Mouse (Mus musculus) ES-E14 (cell line): ENCODE data around the gene Rgs17. TPM values are rescaled to one million over a fixed set of nuclear protein-coding genes. Genes with fewer than 3 reads are reported as not detected.

Source experiments
- DNase-seq: peaks from one replicate; pipeline ENCODE4 v3.0.0-alpha.2; 2013; ENCODE audit warnings: low read depth, low spot score
- H3K27ac ChIP-seq: 2 replicates; pipeline ENCODE4 v1.5.1; 2012; ENCODE audit warnings: low read depth, mild to moderate bottlenecking, low read length, moderate library complexity, mixed read lengths; ENCODE audit not compliant: poor library complexity, insufficient read depth, severe bottlenecking
- H3K36me3 ChIP-seq: 2 replicates; pipeline ENCODE4 v1.6.1; 2012; ENCODE audit warnings: mild to moderate bottlenecking, low read length, moderate library complexity, mixed read lengths; ENCODE audit not compliant: control insufficient read depth, poor library complexity, insufficient read depth, severe bottlenecking
- H3K4me1 ChIP-seq, 2 experiments: fragments of 150-350 bp in 1 of 2; sonication (generic) in 1 of 2; 2 replicates each; pipeline ENCODE4 v1.6.1; 2012; ENCODE audit warnings: low read length in 2 of 2, mild to moderate bottlenecking in 1 of 2, mixed read lengths in 1 of 2; ENCODE audit not compliant: control insufficient read depth in 2 of 2, insufficient read depth in 2 of 2, poor library complexity in 1 of 2
- H3K4me3 ChIP-seq, 2 experiments: fragments of 150-350 bp in 1 of 2; sonication (generic) in 1 of 2; 2 replicates each; pipeline ENCODE4 v1.5.1; 2012; ENCODE audit warnings: low read length in 2 of 2, low read depth in 1 of 2, mild to moderate bottlenecking in 1 of 2, mixed read lengths in 1 of 2; ENCODE audit not compliant: insufficient read depth in 1 of 2, poor library complexity in 1 of 2, severe bottlenecking in 1 of 2
- H3K9ac ChIP-seq: 2 replicates; pipeline ENCODE4 v1.6.1; 2012; ENCODE audit warnings: low read depth, mild to moderate bottlenecking, low read length, mixed read lengths; ENCODE audit not compliant: poor library complexity, insufficient read depth, severe bottlenecking
- H3K9me3 ChIP-seq: fragments of 150-350 bp; sonication (generic); 2 replicates; pipeline ENCODE4 v1.6.1; 2012; ENCODE audit warnings: low read depth, mild to moderate bottlenecking, low read length; ENCODE audit not compliant: control insufficient read depth, insufficient read depth
- CHD2 ChIP-seq: IDR thresholded peaks from 2 replicates; pipeline ENCODE4 v1.6.1; 2014; ENCODE audit warnings: mild to moderate bottlenecking, low read depth, low read length, inconsistent platforms
- HCFC1 ChIP-seq: IDR thresholded peaks from 2 replicates; pipeline ENCODE4 v1.6.1; 2012; ENCODE audit warnings: low read length, inconsistent platforms, borderline replicate concordance; ENCODE audit not compliant: insufficient read depth
- MAFK ChIP-seq: IDR thresholded peaks from 2 replicates; pipeline ENCODE4 v1.6.1; 2014; ENCODE audit warnings: mild to moderate bottlenecking, low read depth, low read length, inconsistent platforms; ENCODE audit not compliant: insufficient read depth
- ZC3H11A ChIP-seq: IDR thresholded peaks from 2 replicates; pipeline ENCODE4 v1.6.1; 2012; ENCODE audit warnings: low read depth, mild to moderate bottlenecking, inconsistent platforms, low read length, borderline replicate concordance
- ZNF384 ChIP-seq: IDR thresholded peaks from 2 replicates; pipeline ENCODE4 v1.6.1; 2012; ENCODE audit warnings: low read depth, low read length, inconsistent platforms
- in situ Hi-C, 2 experiments: fragments of 600-800 bp; cut with MboI; formaldehyde crosslinking; loops; one replicate each; pipeline ENCODE4 v1.15.1; 2025; ENCODE audit warnings: low sequenced_read_pairs in 2 of 2, inconsistent platforms in 1 of 2; ENCODE audit not compliant: unreplicated experiment in 2 of 2
- total RNA-seq: library from RNA; depleted of rRNA; stranded (reverse); fragments of 300-350 nt; gene quantifications from 2 replicates; pipeline ENCODE4 v1.2.3, GENCODE M21; 2012

Rgs17 gene
- total RNA-seq, 1 experiment = 0.85 TPM

DNA sequence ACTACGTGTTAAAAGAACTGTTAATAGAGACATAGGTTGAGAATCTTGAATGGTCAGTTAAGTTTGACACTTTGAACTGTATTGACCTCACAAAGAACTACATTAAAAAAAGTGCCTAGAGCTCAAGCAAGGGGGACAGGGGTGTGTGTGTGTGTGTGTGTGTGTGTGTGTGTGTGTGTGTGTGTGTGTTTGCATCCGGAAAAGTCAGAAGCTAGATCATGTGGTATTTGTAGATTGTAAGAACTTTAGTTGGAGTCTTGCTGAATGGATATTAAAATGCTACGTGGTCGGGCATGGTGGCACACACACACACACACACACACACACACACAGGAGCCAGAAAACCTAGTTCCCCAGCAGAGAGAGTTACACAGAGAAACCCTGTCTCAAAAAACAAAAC lies 115.2 kb downstream of the Rgs17 start:
- H3K27ac ChIP-seq = no peak overlapping the region
- in situ Hi-C loops = no loop called here
- peaks cover 4% of the 10 kb centered on the region in 2 experiments; a peak in 3 of 4 replicates for H3K4me1 ChIP-seq
- H3K9me3 ChIP-seq = no peaks in the 10 kb centered on the region
- peaks cover 8% of the 10 kb centered on the region for H3K36me3 ChIP-seq
- no peak for TF ChIP-seq ZC3H11A
- no peak for TF ChIP-seq HCFC1
- no peak for TF ChIP-seq CHD2
- TF ChIP-seq MAFK = no peak
- no peak for TF ChIP-seq ZNF384
- H3K4me3 ChIP-seq = no peak overlapping the region
- no peak overlapping the region for H3K9ac ChIP-seq
- DNase-seq = no peak

DNA sequence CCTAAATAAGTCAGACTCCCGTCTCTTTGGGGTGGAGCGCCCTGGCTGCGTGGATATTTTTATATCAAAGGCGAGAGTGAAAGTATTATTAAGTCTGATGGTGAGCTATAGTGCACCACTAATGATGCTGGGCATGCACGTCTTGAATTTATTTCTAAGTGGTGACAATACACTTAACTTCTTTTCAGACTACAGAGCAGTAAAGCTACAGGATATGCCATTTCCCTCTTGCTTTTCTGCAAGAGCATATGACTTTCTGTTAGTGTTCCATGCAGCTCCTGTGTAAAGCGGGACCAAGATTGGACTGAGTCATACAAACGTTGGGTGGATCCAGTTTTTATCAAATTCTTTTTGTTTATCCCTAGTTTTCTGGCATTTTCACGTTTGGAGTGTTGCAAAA lies 115.8 kb downstream of the Rgs17 start:
- H3K4me1 ChIP-seq = peaks cover 4% of the 10 kb centered on the region in 2 experiments; a peak in 3 of 4 replicates
- TF ChIP-seq HCFC1 = no peak
- no peak for TF ChIP-seq MAFK
- TF ChIP-seq CHD2 = no peak
- no peak for TF ChIP-seq ZC3H11A
- H3K9me3 ChIP-seq = no peaks in the 10 kb centered on the region
- DNase-seq = no peak
- H3K27ac ChIP-seq = peak overlapping the region; percentile 50; the same call in 1 of the 2 replicates
- in situ Hi-C loops = no loop called here
- peak overlapping the region; percentile 54; the same call in 1 of the 2 replicates for H3K9ac ChIP-seq
- peaks cover 14% of the 10 kb centered on the region for H3K36me3 ChIP-seq
- peak overlapping the region; percentile 35 to 85 for H3K4me3 ChIP-seq

DNA sequence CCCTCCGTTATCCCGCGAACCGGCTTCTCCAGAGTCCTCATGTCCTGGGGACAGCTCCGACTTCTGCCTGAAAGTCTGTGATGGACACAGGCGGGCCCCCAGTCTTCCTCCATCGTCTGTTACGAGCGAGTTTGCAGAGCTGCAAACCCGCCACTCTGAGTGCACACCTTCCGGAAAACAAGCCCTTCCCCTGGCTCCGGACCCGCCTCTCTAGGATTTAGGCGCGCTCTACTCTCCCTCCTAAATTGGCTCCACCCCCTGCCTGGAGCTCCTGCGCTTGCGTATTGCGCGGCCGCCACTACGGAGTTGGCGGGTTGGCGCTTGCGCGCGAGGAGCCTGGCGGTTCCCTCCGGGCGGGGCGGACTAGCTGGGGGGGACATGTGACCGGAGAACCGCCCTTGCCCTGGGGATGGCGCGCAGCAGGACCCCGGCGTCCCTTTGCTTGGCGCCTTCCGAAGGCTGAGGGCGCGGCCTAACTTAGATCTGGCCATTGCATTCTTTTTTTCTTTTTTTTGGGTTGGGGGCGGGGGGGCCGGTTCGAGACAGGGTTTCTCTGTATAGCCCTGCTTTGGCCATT lies 116.4 kb downstream of the Rgs17 start:
- H3K27ac ChIP-seq = peak overlapping the region; percentile 92
- TF ChIP-seq ZNF384 = peak; percentile 85
- no peak for TF ChIP-seq CHD2
- no peak for TF ChIP-seq ZC3H11A
- peaks cover 18% of the 10 kb centered on the region for H3K36me3 ChIP-seq
- peak overlapping the region; percentile 96 for H3K9ac ChIP-seq
- H3K4me1 ChIP-seq = peaks cover 4% of the 10 kb centered on the region in 2 experiments; a peak in 3 of 4 replicates
- no peaks in the 10 kb centered on the region for H3K9me3 ChIP-seq
- in situ Hi-C loops = no loop called here
- DNase-seq = peak; percentile 93
- H3K4me3 ChIP-seq = peak overlapping the region; percentile 85 to 88

DNA sequence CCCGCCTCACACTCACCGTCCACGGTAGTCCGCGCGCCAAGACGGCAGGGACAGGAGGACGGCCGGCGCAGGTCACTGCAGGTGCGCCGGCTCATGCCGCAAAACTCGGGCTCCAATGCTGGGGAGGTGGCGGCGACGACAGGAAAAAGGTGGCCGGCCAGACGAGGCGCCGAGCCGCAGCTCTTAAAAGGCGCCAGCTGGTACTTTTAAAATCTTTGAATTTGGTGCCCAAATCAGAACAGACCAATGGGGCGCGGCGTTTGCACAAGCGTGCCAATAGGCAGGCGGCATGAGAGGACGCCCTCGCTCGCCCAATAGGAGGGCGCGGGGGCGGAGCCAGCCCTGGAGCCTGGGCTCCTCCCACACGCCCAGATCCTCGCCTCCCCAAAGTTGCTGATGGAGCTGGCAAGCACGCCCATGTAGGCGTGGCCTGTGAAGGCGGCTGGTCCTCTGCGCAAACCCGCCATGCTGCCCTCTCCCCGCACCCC lies 116.9 kb downstream of the Rgs17 start, which contains the start of gene Fbxo5:
Gene Fbxo5 (minus strand): TSS at position 358 of the 488 bp plus-strand sequence.
- Histone ChIP-seq H3K27ac (peak within 1 kb of the TSS; percentile 92), H3K36me3 (peaks cover 20% of the 10 kb centered on the region), H3K4me1 (peaks cover 4% of the 10 kb centered on the region in 2 experiments; a peak in 3 of 4 replicates), H3K9me3 (no peaks in the 10 kb centered on the region), H3K4me3 (peak within 1 kb of the TSS; percentile 85 to 97), H3K9ac (peak within 1 kb of the TSS; percentile 96)
- TF ChIP-seq CHD2 (peak; percentile 65), ZNF384 (no peak), HCFC1 (no peak; the same call in 1 of the 2 replicates), ZC3H11A (no peak), MAFK (0 out of 2 replicates have a peak, but pooled peaks have one; percentile 8)
- in situ Hi-C loops = no loop called here
- DNase-seq = peak; percentile 97
